Comparison of ENCODE assay signal across 9 mouse cellular contexts in genomic region chr4:148743414-148743844, GRCm38 (mm10).
A peak's percentile ranks its signal among the peaks of the same experiment; 100 is the strongest.
DNase-seq lines count a peak whose midpoint lies in the region; ATAC-seq lines count a peak whose summit lies in the region.
"Had no signal": no experiment of that assay in that cellular context is flagged by ENCODE, and none has a peak within 500 bp of the region (broad histone marks: within the 10 kb centered on the region; RNA-seq: fewer than 3 reads in every experiment).

No protein-coding gene starts in this region.

- H3K9me3 ChIP-seq in heart, embryonic 16.5 days (replicated peaks; ENCODE audit: control insufficient read depth, low read length): no peaks in the 10 kb centered on the region
- H3K9me3 ChIP-seq in hindbrain, embryonic 10.5 days: no peaks in the 10 kb centered on the region
- H3K9me3 ChIP-seq in midbrain, embryonic 15.5 days: no peaks in the 10 kb centered on the region

- ATAC-seq in heart, embryonic 16.5 days (replicated peaks; ENCODE audit: extremely low read depth, insufficient read depth, low FRiP score): no peak
- no peak for ATAC-seq in midbrain, embryonic 15.5 days (replicated peaks)

- H3K9ac ChIP-seq in heart, embryonic 16.5 days (ENCODE audit: low read length): peak overlapping the region; percentile 74; the same call in 1 of the 2 replicates
- H3K9ac ChIP-seq in midbrain, embryonic 15.5 days: no peak overlapping the region

- 33% methylated on average over 11 of the region's 11 CpGs for WGBS in heart, embryonic 16.5 days
- WGBS in hindbrain, embryonic 10.5 days: 15% methylated on average over 11 of the region's 11 CpGs
- 20% methylated on average over 11 of the region's 11 CpGs for WGBS in midbrain, embryonic 15.5 days

- H3K4me1 ChIP-seq in heart, embryonic 16.5 days (ENCODE audit: control insufficient read depth, insufficient read depth, low read length): peaks cover 34% of the 10 kb centered on the region
- H3K4me1 ChIP-seq in hindbrain, embryonic 10.5 days (replicated peaks): peaks cover 63% of the 10 kb centered on the region
- peaks cover 25% of the 10 kb centered on the region for H3K4me1 ChIP-seq in midbrain, embryonic 15.5 days

- no peaks in the 10 kb centered on the region for H3K27me3 ChIP-seq in heart, embryonic 16.5 days (ENCODE audit: control insufficient read depth, insufficient read depth, low read length)
- H3K27me3 ChIP-seq in hindbrain, embryonic 10.5 days (ENCODE audit: insufficient read depth, poor library complexity, severe bottlenecking): peaks cover 81% of the 10 kb centered on the region
- peaks cover 19% of the 10 kb centered on the region; the same call in 1 of the 2 replicates for H3K27me3 ChIP-seq in midbrain, embryonic 15.5 days (replicated peaks)

- no peaks in the 10 kb centered on the region for H3K36me3 ChIP-seq in heart, embryonic 16.5 days (ENCODE audit: control insufficient read depth, insufficient read depth)
- no peaks in the 10 kb centered on the region for H3K36me3 ChIP-seq in hindbrain, embryonic 10.5 days
- no peaks in the 10 kb centered on the region for H3K36me3 ChIP-seq in midbrain, embryonic 15.5 days (replicated peaks)

- DNase-seq in heart, postnatal 10 days: no peak
- peak; percentile 66 for DNase-seq in MN1 (ENCODE audit: low spot score)
- no peak for DNase-seq in hindbrain, embryonic 10.5 days (ENCODE audit: low spot score)
- no peak for DNase-seq in adrenal gland, postnatal 14 days
- no peak for DNase-seq in adrenal gland, postnatal 10 days
- DNase-seq in testis, postnatal 10 days (ENCODE audit: low spot score): no peak

- H3K27ac ChIP-seq in heart, embryonic 16.5 days (ENCODE audit: low read length): no peak overlapping the region
- peak overlapping the region; percentile 45; the same call in 1 of the 2 replicates for H3K27ac ChIP-seq in hindbrain, embryonic 10.5 days
- no peak overlapping the region for H3K27ac ChIP-seq in midbrain, embryonic 15.5 days

- intact Hi-C loops in heart, postnatal 10 days (cut with DNase I): loop anchor here (1.0 to 5.0 kb wide), 4 partner anchors 159 to 333 kb away; no protein-coding TSS in a partner anchor

- no peak overlapping the region for H3K4me3 ChIP-seq in heart, embryonic 16.5 days (ENCODE audit: low read length)
- H3K4me3 ChIP-seq in hindbrain, embryonic 10.5 days: peak overlapping the region; percentile 67
- H3K4me3 ChIP-seq in midbrain, embryonic 15.5 days: peak overlapping the region; percentile 45; the same call in 1 of the 2 replicates
- H3K4me3 ChIP-seq: erythroblast, embryonic 14.5 days had no signal

- peak overlapping the region; percentile 85; the same call in 1 of the 2 replicates for H3K4me2 ChIP-seq in heart, embryonic 16.5 days (ENCODE audit: low read depth, low read length)
- peak overlapping the region; percentile 92 for H3K4me2 ChIP-seq in midbrain, embryonic 15.5 days
